Mouse (Mus musculus) kidney, adult 2 months (tissue): ENCODE measurements at regions not wholly inside any gene's neighbourhood (a gene's known extent, or its start where the extent isn't known, plus 50 kb on each side); places are given as distances from the start of the nearest gene placed in this dataset.

Experiments
- CTCF ChIP-seq: fragments of 200-500 bp; conservative IDR thresholded peaks from 2 replicates; pipeline ENCODE4 v1.5.1; 2011; ENCODE audit warnings: low read depth, mild to moderate bottlenecking, control low read depth, low read length, moderate library complexity, mixed read lengths; ENCODE audit not compliant: insufficient read depth, insufficient read length
- POLR2A ChIP-seq: fragments of 200-500 bp; IDR thresholded peaks from one replicate; pipeline ENCODE4 v1.6.1; 2011; ENCODE audit warnings: low read depth, low read length, control low read depth

DNA sequence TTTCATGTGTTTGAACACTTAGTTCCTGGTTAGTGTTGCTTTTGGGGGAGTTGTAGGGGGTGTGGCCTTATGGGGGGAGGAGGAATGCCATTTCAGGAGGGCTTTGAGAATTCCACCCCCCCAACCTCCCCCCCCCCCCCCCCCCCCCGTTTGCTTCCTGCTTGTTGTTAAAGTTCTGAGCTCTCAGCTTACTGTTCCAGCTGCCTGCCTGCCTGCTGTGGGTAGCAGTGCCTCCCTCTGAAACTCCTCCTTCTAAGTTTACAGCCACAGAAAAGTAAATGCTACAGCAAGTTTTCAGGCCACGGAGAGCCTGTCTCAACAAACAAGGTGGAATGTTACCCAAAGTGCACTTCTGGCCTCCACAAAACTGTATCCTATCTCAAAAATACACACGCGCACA lies 233.1 kb downstream of the Spry2 start:
- TF ChIP-seq POLR2A (no peak), CTCF (no peak)
